Mouse (Mus musculus): Measurements from ENCODE around the gene Khdrbs2. TPM values are rescaled to one million over a fixed set of nuclear protein-coding genes. Genes with fewer than 3 reads are reported as not detected.
"Not testable (repeated sequence)": the region's sequence is repeated elsewhere in the genome, so short reads cannot be mapped to it uniquely, and the experiment has no call there.

The Khdrbs2 gene
- polyA plus RNA-seq, 1 experiment from 2014 or later = 0.92 TPM

DNA sequence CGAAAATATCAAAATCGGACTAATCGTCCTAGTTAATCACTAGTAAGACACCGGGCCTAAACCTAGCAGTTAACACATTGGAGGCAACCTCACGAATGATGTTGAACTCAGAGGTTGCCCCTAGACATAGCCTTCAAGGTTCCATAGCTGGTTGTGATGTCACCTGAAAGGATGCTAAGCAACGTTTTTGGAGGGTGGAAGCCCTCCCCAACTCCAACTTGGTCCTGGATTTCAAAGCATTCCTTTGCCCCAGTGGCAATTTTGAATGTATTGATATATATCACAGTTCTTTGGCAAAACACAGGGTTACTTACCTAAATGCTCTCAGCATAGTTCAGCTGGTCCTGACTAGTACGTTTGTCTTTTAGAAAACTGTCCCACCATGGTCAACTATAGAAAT is 374.7 kb downstream of the Khdrbs2 start, which contains the start of gene Gm5415:
Gene Gm5415 (minus strand): TSS at position 101 of the 400 bp plus-strand sequence.
- not testable (repeated sequence) for H3K9me3 ChIP-seq (ENCODE audit: control insufficient read depth, low read length); H3K4me1 ChIP-seq (replicated peaks; ENCODE audit: control insufficient read depth, insufficient read depth, low read length); H3K4me2 ChIP-seq (ENCODE audit: low read depth, low read length); H3K9ac ChIP-seq (ENCODE audit: low read length); H3K27me3 ChIP-seq (ENCODE audit: control insufficient read depth, insufficient read depth, low read depth, low read length); H3K27ac ChIP-seq (ENCODE audit: low read length); ATAC-seq (ENCODE audit: low read depth); H3K4me3 ChIP-seq (ENCODE audit: low read length); H3K36me3 ChIP-seq (ENCODE audit: control insufficient read depth, insufficient read depth, low read length)
- WGBS = 64% methylated on average over 2 of the region's 7 CpGs

- ATAC-seq (ENCODE audit: low read depth) = no peak
- H3K36me3 ChIP-seq (ENCODE audit: control insufficient read depth, insufficient read depth, low read length) = no peaks in the 10 kb centered on the region
These were observed 380.9 kb downstream of the Khdrbs2 start for GRCm38 (mm10) chr1:32553459-32553858.

GRCm38 (mm10) chr1:32553925-32554324 is 381.4 kb downstream of the Khdrbs2 start:
- H3K27ac ChIP-seq (ENCODE audit: low read length) = no peak overlapping the region
- no peaks in the 10 kb centered on the region for H3K9me3 ChIP-seq (ENCODE audit: control insufficient read depth, low read length)
- ATAC-seq (ENCODE audit: low read depth) = no peak
- H3K4me2 ChIP-seq (ENCODE audit: low read depth, low read length) = no peak overlapping the region
- WGBS = 55% methylated on average over 4 of the region's 4 CpGs
- H3K4me1 ChIP-seq (replicated peaks; ENCODE audit: control insufficient read depth, insufficient read depth, low read length) = no peaks in the 10 kb centered on the region
- H3K4me3 ChIP-seq (ENCODE audit: low read length) = no peak overlapping the region
- H3K27me3 ChIP-seq (ENCODE audit: control insufficient read depth, insufficient read depth, low read depth, low read length) = no peaks in the 10 kb centered on the region
- H3K36me3 ChIP-seq (ENCODE audit: control insufficient read depth, insufficient read depth, low read length) = no peaks in the 10 kb centered on the region
- H3K9ac ChIP-seq (ENCODE audit: low read length) = no peak overlapping the region

More at GRCm38 (mm10) chr1:32553459-32553858, 380.9 kb downstream of the Khdrbs2 start:
- no peaks in the 10 kb centered on the region for H3K9me3 ChIP-seq (ENCODE audit: control insufficient read depth, low read length)
- H3K4me1 ChIP-seq (replicated peaks; ENCODE audit: control insufficient read depth, insufficient read depth, low read length) = no peaks in the 10 kb centered on the region
- H3K4me3 ChIP-seq (ENCODE audit: low read length) = no peak overlapping the region
- H3K27me3 ChIP-seq (ENCODE audit: control insufficient read depth, insufficient read depth, low read depth, low read length) = no peaks in the 10 kb centered on the region
- no peak overlapping the region for H3K9ac ChIP-seq (ENCODE audit: low read length)
- H3K4me2 ChIP-seq (ENCODE audit: low read depth, low read length) = no peak overlapping the region
- no peak overlapping the region for H3K27ac ChIP-seq (ENCODE audit: low read length)
- WGBS = 68% methylated on average over 3 of the region's 3 CpGs

- Histone ChIP-seq H3K36me3 (ENCODE audit: control insufficient read depth, insufficient read depth, low read length) (no peaks in the 10 kb centered on the region), H3K9ac (ENCODE audit: low read length) (no peak overlapping the region), H3K27me3 (ENCODE audit: control insufficient read depth, insufficient read depth, low read depth, low read length) (no peaks in the 10 kb centered on the region), H3K4me2 (ENCODE audit: low read depth, low read length) (no peak overlapping the region), H3K4me1 (replicated peaks; ENCODE audit: control insufficient read depth, insufficient read depth, low read length) (no peaks in the 10 kb centered on the region), H3K9me3 (ENCODE audit: control insufficient read depth, low read length) (no peaks in the 10 kb centered on the region), H3K4me3 (ENCODE audit: low read length) (no peak overlapping the region), H3K27ac (ENCODE audit: low read length) (no peak overlapping the region)
- 75% methylated on average over 2 of the region's 2 CpGs for WGBS
- no peak for ATAC-seq (ENCODE audit: low read depth)
These were observed 396.4 kb downstream of the Khdrbs2 start for GRCm38 (mm10) chr1:32568901-32569300.

- WGBS = 74% methylated on average over 1 of the region's 1 CpGs
- ATAC-seq (ENCODE audit: low read depth) = no peak
- no peaks in the 10 kb centered on the region for H3K4me1 ChIP-seq (replicated peaks; ENCODE audit: control insufficient read depth, insufficient read depth, low read length)
These were observed 453.5 kb downstream of the Khdrbs2 start for GRCm38 (mm10) chr1:32626060-32626459.

GRCm38 (mm10) chr1:32632415-32633354 is 460.2 kb downstream of the Khdrbs2 start:
- no peaks in the 10 kb centered on the region for H3K4me1 ChIP-seq (replicated peaks; ENCODE audit: control insufficient read depth, insufficient read depth, low read length)
- no peaks in the 10 kb centered on the region for H3K36me3 ChIP-seq (ENCODE audit: control insufficient read depth, insufficient read depth, low read length)
- WGBS = 81% methylated on average over 5 of the region's 5 CpGs
- H3K4me3 ChIP-seq (ENCODE audit: low read length) = no peak overlapping the region
- no peaks in the 10 kb centered on the region for H3K9me3 ChIP-seq (ENCODE audit: control insufficient read depth, low read length)
- H3K9ac ChIP-seq (ENCODE audit: low read length) = no peak overlapping the region
- H3K27ac ChIP-seq (ENCODE audit: low read length) = no peak overlapping the region
- no peak for ATAC-seq (ENCODE audit: low read depth)
- H3K4me2 ChIP-seq (ENCODE audit: low read depth, low read length) = no peak overlapping the region
- no peaks in the 10 kb centered on the region for H3K27me3 ChIP-seq (ENCODE audit: control insufficient read depth, insufficient read depth, low read depth, low read length)

More at GRCm38 (mm10) chr1:32626060-32626459, 453.5 kb downstream of the Khdrbs2 start:
- Histone ChIP-seq H3K36me3 (ENCODE audit: control insufficient read depth, insufficient read depth, low read length) (no peaks in the 10 kb centered on the region), H3K4me2 (ENCODE audit: low read depth, low read length) (no peak overlapping the region), H3K27me3 (ENCODE audit: control insufficient read depth, insufficient read depth, low read depth, low read length) (no peaks in the 10 kb centered on the region), H3K9me3 (ENCODE audit: control insufficient read depth, low read length) (no peaks in the 10 kb centered on the region), H3K27ac (ENCODE audit: low read length) (no peak overlapping the region), H3K9ac (ENCODE audit: low read length) (no peak overlapping the region), H3K4me3 (ENCODE audit: low read length) (no peak overlapping the region)

GRCm38 (mm10) chr1:32633404-32633803 is 460.9 kb downstream of the Khdrbs2 start:
- no peak for ATAC-seq (ENCODE audit: low read depth)
- Histone ChIP-seq H3K4me1 (replicated peaks; ENCODE audit: control insufficient read depth, insufficient read depth, low read length) (no peaks in the 10 kb centered on the region), H3K4me3 (ENCODE audit: low read length) (no peak overlapping the region), H3K9me3 (ENCODE audit: control insufficient read depth, low read length) (no peaks in the 10 kb centered on the region), H3K27me3 (ENCODE audit: control insufficient read depth, insufficient read depth, low read depth, low read length) (no peaks in the 10 kb centered on the region), H3K4me2 (ENCODE audit: low read depth, low read length) (no peak overlapping the region), H3K27ac (ENCODE audit: low read length) (no peak overlapping the region), H3K9ac (ENCODE audit: low read length) (no peak overlapping the region), H3K36me3 (ENCODE audit: control insufficient read depth, insufficient read depth, low read length) (no peaks in the 10 kb centered on the region)
- WGBS = 81% methylated on average over 4 of the region's 4 CpGs

DNA sequence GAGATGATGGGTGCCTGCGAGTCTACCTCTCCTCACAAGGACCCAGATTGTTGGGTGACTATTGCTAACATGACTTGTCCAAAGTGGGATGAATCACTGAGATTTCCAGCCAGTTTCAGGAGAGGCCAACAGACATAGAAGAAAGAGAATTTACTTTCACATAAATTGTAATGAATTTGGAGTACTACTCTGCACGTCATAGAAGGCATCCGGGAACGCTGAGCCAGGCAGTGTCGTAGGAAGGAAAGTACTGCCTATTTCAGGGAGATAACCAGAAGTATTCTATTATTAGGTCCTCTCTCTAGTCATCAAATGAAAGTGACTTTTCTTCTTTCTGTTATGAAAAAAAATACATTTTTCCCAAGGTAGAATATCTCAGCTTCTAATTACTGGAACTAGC is 466.6 kb downstream of the Khdrbs2 start:
- Histone ChIP-seq H3K27ac (ENCODE audit: low read length) (no peak overlapping the region), H3K9ac (ENCODE audit: low read length) (no peak overlapping the region), H3K4me1 (replicated peaks; ENCODE audit: control insufficient read depth, insufficient read depth, low read length) (no peaks in the 10 kb centered on the region), H3K4me2 (ENCODE audit: low read depth, low read length) (no peak overlapping the region), H3K27me3 (ENCODE audit: control insufficient read depth, insufficient read depth, low read depth, low read length) (no peaks in the 10 kb centered on the region), H3K9me3 (ENCODE audit: control insufficient read depth, low read length) (no peaks in the 10 kb centered on the region), H3K36me3 (ENCODE audit: control insufficient read depth, insufficient read depth, low read length) (no peaks in the 10 kb centered on the region), H3K4me3 (ENCODE audit: low read length) (no peak overlapping the region)
- 84% methylated on average over 5 of the region's 5 CpGs for WGBS
- no peak for ATAC-seq (ENCODE audit: low read depth)

GRCm38 (mm10) chr1:32649647-32650209 is 477.2 kb downstream of the Khdrbs2 start:
- no peak for ATAC-seq (ENCODE audit: low read depth)
- H3K27ac ChIP-seq (ENCODE audit: low read length) = no peak overlapping the region
- H3K9me3 ChIP-seq (ENCODE audit: control insufficient read depth, low read length) = no peaks in the 10 kb centered on the region
- H3K4me2 ChIP-seq (ENCODE audit: low read depth, low read length) = no peak overlapping the region
- H3K4me1 ChIP-seq (replicated peaks; ENCODE audit: control insufficient read depth, insufficient read depth, low read length) = no peaks in the 10 kb centered on the region
- no peaks in the 10 kb centered on the region for H3K27me3 ChIP-seq (ENCODE audit: control insufficient read depth, insufficient read depth, low read depth, low read length)
- H3K4me3 ChIP-seq (ENCODE audit: low read length) = no peak overlapping the region
- H3K9ac ChIP-seq (ENCODE audit: low read length) = no peak overlapping the region
- H3K36me3 ChIP-seq (ENCODE audit: control insufficient read depth, insufficient read depth, low read length) = no peaks in the 10 kb centered on the region
- WGBS = 74% methylated on average over 3 of the region's 3 CpGs

All from lung, embryonic 16.5 days (tissue).